Comparison of ENCODE assay signal across 9 mouse cellular contexts in the genomic region with DNA sequence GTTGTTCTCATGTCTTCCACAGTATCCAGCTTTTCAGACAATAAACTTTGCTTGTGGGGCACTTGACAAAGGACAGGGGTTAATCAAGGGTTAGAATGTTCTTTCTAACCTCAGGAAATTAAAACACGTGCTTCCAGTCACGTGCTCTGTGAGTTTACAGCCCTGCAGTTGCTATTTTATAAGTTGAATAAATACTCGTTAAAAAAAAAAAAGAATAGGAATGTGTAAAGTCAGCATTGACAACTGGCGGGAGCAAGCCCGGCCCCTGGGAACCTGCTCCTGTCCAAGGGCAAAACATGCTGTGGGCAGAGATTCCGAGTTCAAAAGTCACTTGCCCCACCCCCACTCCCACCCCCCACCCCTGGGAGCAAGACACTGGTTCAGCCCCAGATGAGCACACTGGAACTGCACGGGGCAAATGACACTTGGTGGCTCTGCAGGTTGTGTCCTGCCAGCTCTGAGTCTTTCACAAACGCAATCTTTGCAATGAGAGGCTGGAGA.
DNase-seq lines count a peak whose midpoint lies in the region; ATAC-seq and TF ChIP-seq lines count a peak whose summit lies in the region.
"Had no signal": no experiment of that assay in that cellular context is flagged by ENCODE, and none has a peak within 500 bp of the region (broad histone marks: within the 10 kb centered on the region; RNA-seq: fewer than 3 reads in every experiment).

No protein-coding gene starts in this region.

- peaks cover 0 to 13% of the 10 kb centered on the region in 2 experiments; a peak in 2 of 4 replicates for H3K4me1 ChIP-seq in liver, embryonic 14.5 days (replicated peaks; ENCODE audit: control insufficient read depth in 2 of 2, insufficient read depth in 2 of 2, low read length in 1 of 2)
- peaks cover 6% of the 10 kb centered on the region; the same call in 1 of the 2 replicates for H3K4me1 ChIP-seq in hindbrain, embryonic 12.5 days
- H3K4me1 ChIP-seq in forebrain, embryonic 14.5 days (ENCODE audit: control insufficient read depth, insufficient read depth, low read length) = no peaks in the 10 kb centered on the region

- H3K27ac ChIP-seq in liver, embryonic 14.5 days = no peak overlapping the region
- H3K27ac ChIP-seq in hindbrain, embryonic 12.5 days = no peak overlapping the region
- no peak overlapping the region for H3K27ac ChIP-seq in forebrain, embryonic 14.5 days (ENCODE audit: low read depth, low read length)

- no peak overlapping the region for H3K4me3 ChIP-seq in liver, embryonic 14.5 days (ENCODE audit: insufficient read depth in 1 of 2, low read depth in 2 of 2, low read length in 2 of 2)
- no peak overlapping the region for H3K4me3 ChIP-seq in hindbrain, embryonic 12.5 days
- no peak overlapping the region for H3K4me3 ChIP-seq in forebrain, embryonic 14.5 days (ENCODE audit: low read depth, low read length)
- H3K4me3 ChIP-seq: limb, embryonic 15.5 days had no signal

- 35% methylated on average over 8 of the region's 8 CpGs for WGBS in liver, embryonic 14.5 days (ENCODE audit: insufficient replicate concordance)
- 37% methylated on average over 8 of the region's 8 CpGs for WGBS in hindbrain, embryonic 12.5 days
- WGBS in forebrain, embryonic 14.5 days = 34% methylated on average over 8 of the region's 8 CpGs

- ATAC-seq in liver, embryonic 14.5 days (ENCODE audit: insufficient read depth) = 0 out of 2 replicates have a peak, but pooled peaks have one; percentile 13
- no peak for ATAC-seq in hindbrain, embryonic 12.5 days (ENCODE audit: low FRiP score)
- ATAC-seq in forebrain, embryonic 14.5 days = no peak

- no peaks in the 10 kb centered on the region for H3K9me3 ChIP-seq in liver, embryonic 14.5 days (ENCODE audit: control insufficient read depth, low read length)
- H3K9me3 ChIP-seq in hindbrain, embryonic 12.5 days (replicated peaks) = no peaks in the 10 kb centered on the region
- no peaks in the 10 kb centered on the region for H3K9me3 ChIP-seq in forebrain, embryonic 14.5 days (replicated peaks; ENCODE audit: control insufficient read depth, low read length)
- H3K9me3 ChIP-seq: limb, embryonic 15.5 days had no signal

- H3K36me3 ChIP-seq in liver, embryonic 14.5 days (replicated peaks; ENCODE audit: control insufficient read depth, insufficient read depth, low read depth) = no peaks in the 10 kb centered on the region
- H3K36me3 ChIP-seq in hindbrain, embryonic 12.5 days = no peaks in the 10 kb centered on the region
- no peaks in the 10 kb centered on the region for H3K36me3 ChIP-seq in forebrain, embryonic 14.5 days (ENCODE audit: control insufficient read depth, insufficient read depth, low read length)
- H3K36me3 ChIP-seq: limb, embryonic 15.5 days had no signal

- no peak overlapping the region for H3K9ac ChIP-seq in liver, embryonic 14.5 days (replicated peaks)
- H3K9ac ChIP-seq in hindbrain, embryonic 12.5 days = no peak overlapping the region
- H3K9ac ChIP-seq in forebrain, embryonic 14.5 days (ENCODE audit: low read length) = no peak overlapping the region
- H3K9ac ChIP-seq: limb, embryonic 15.5 days had no signal

- no peaks in the 10 kb centered on the region for H3K27me3 ChIP-seq in liver, embryonic 14.5 days (ENCODE audit: control insufficient read depth, insufficient read depth, low read length)
- H3K27me3 ChIP-seq in hindbrain, embryonic 12.5 days = no peaks in the 10 kb centered on the region
- H3K27me3 ChIP-seq in forebrain, embryonic 14.5 days (replicated peaks; ENCODE audit: control insufficient read depth, insufficient read depth, low read length) = no peaks in the 10 kb centered on the region
- H3K27me3 ChIP-seq: limb, embryonic 15.5 days had no signal

- no peak overlapping the region for H3K4me2 ChIP-seq in liver, embryonic 14.5 days (ENCODE audit: low read depth)
- no peak overlapping the region for H3K4me2 ChIP-seq in hindbrain, embryonic 12.5 days (replicated peaks)
- H3K4me2 ChIP-seq in forebrain, embryonic 14.5 days (ENCODE audit: low read length) = no peak overlapping the region
- H3K4me2 ChIP-seq: limb, embryonic 15.5 days had no signal

- no peak for TF ChIP-seq EP300 in liver, embryonic 14.5 days (IDR thresholded peaks at IDR 0.05; ENCODE audit: low read depth)

- TF ChIP-seq CTCF in liver, embryonic 14.5 days (IDR thresholded peaks at IDR 0.05; ENCODE audit: low read depth) = no peak

- DNase-seq in adrenal gland, postnatal 14 days = peak; percentile 50
- DNase-seq in adrenal gland, postnatal 4 days (ENCODE audit: low spot score in 2 of 2) = no peak
- DNase-seq in T-cell, adult 2 months (ENCODE audit: low spot score) = peak; percentile 36
- DNase-seq in kidney, adult 18-20 months = peak; percentile 53
- no peak for DNase-seq in liver, embryonic 14.5 days (ENCODE audit: low read depth in 3 of 3, low spot score in 3 of 3)
- DNase-seq in embryo, embryonic 9.5 days (ENCODE audit: extremely low spot score) = no peak
- no peak for DNase-seq in forebrain, embryonic 14.5 days (ENCODE audit: low spot score)

Comparison
In these comparisons a context has a peak if more than half of its experiments do, and no peak if none do; other contexts are left out.
1. DNase-seq: peak in adrenal gland, postnatal 14 days (single experiment), T-cell, adult 2 months (single experiment) and kidney, adult 18-20 months (single experiment); none in adrenal gland, postnatal 4 days (0 of 2), liver, embryonic 14.5 days (0 of 3), embryo, embryonic 9.5 days (single experiment) and forebrain, embryonic 14.5 days (single experiment).